Mouse (Mus musculus): ENCODE measurements around the gene Fyttd1. TPM values are rescaled to one million over a fixed set of nuclear protein-coding genes. Genes with fewer than 3 reads are reported as not detected.
A peak's percentile ranks its signal among the peaks of the same experiment; 100 is the strongest.

The Fyttd1 gene
- polyA plus RNA-seq, 1 experiment from 2014 or later: 143 TPM

GRCm38 (mm10) chr16:32876831-32877230 lies 469 bp upstream of the Fyttd1 start:
- Histone ChIP-seq H3K9ac (peak overlapping the region; percentile 91), H3K4me3 (replicated peaks; ENCODE audit: low read length) (peak overlapping the region; percentile 89), H3K27me3 (ENCODE audit: control insufficient read depth, insufficient read depth, low read length) (no peaks in the 10 kb centered on the region), H3K4me1 (replicated peaks; ENCODE audit: control insufficient read depth, insufficient read depth, low read length) (peaks cover 17% of the 10 kb centered on the region), H3K9me3 (ENCODE audit: control insufficient read depth, low read length) (no peaks in the 10 kb centered on the region), H3K4me2 (replicated peaks) (peak overlapping the region; percentile 58), H3K27ac (no peak overlapping the region), H3K36me3 (replicated peaks; ENCODE audit: control insufficient read depth, insufficient read depth) (no peaks in the 10 kb centered on the region)
- ATAC-seq (ENCODE audit: low FRiP score) (no peak), DNase-seq (ENCODE audit: low spot score) (no peak)
- 39% methylated on average over 9 of the region's 9 CpGs for WGBS

GRCm38 (mm10) chr16:32878157-32878598 lies 878 bp downstream of the Fyttd1 start:
- under 1% methylated on average over 34 of the region's 34 CpGs for whole genome bisulfite sequencing
- Histone ChIP-seq H3K36me3 (replicated peaks; ENCODE audit: control insufficient read depth, insufficient read depth) (no peaks in the 10 kb centered on the region), H3K9ac (peak overlapping the region; percentile 91), H3K27ac (peak overlapping the region; percentile 82), H3K4me2 (replicated peaks) (peak overlapping the region; percentile 82), H3K4me1 (replicated peaks; ENCODE audit: control insufficient read depth, insufficient read depth, low read length) (peaks cover 17% of the 10 kb centered on the region), H3K4me3 (replicated peaks; ENCODE audit: low read length) (peak overlapping the region; percentile 89), H3K9me3 (ENCODE audit: control insufficient read depth, low read length) (no peaks in the 10 kb centered on the region), H3K27me3 (ENCODE audit: control insufficient read depth, insufficient read depth, low read length) (no peaks in the 10 kb centered on the region)
- DNase-seq (ENCODE audit: low spot score): no peak
- ATAC-seq (ENCODE audit: low FRiP score): peak; percentile 32; the same call in 1 of the 2 replicates

GRCm38 (mm10) chr16:32878972-32879926 lies 1.9 kb downstream of the Fyttd1 start:
- DNase-seq (ENCODE audit: low spot score): no peak
- H3K9ac ChIP-seq: peak overlapping the region; percentile 29; the same call in 1 of the 2 replicates
- 87% methylated on average over 14 of the region's 14 CpGs for WGBS

GRCm38 (mm10) chr16:32881538-32881937 lies 4.2 kb downstream of the Fyttd1 start:
- Histone ChIP-seq H3K4me3 (replicated peaks; ENCODE audit: low read length) (no peak overlapping the region), H3K4me2 (replicated peaks) (no peak overlapping the region), H3K4me1 (replicated peaks; ENCODE audit: control insufficient read depth, insufficient read depth, low read length) (peaks cover 17% of the 10 kb centered on the region), H3K27me3 (ENCODE audit: control insufficient read depth, insufficient read depth, low read length) (no peaks in the 10 kb centered on the region), H3K36me3 (replicated peaks; ENCODE audit: control insufficient read depth, insufficient read depth) (peaks cover 20% of the 10 kb centered on the region), H3K9me3 (ENCODE audit: control insufficient read depth, low read length) (no peaks in the 10 kb centered on the region), H3K27ac (no peak overlapping the region), H3K9ac (no peak overlapping the region)
- WGBS: 75% methylated on average over 7 of the region's 7 CpGs
- DNase-seq (ENCODE audit: low spot score) (no peak), ATAC-seq (ENCODE audit: low FRiP score) (no peak)

More at GRCm38 (mm10) chr16:32878972-32879926, 1.9 kb downstream of the Fyttd1 start:
- no peak overlapping the region for H3K27ac ChIP-seq
- H3K4me3 ChIP-seq (replicated peaks; ENCODE audit: low read length): peak overlapping the region; percentile 89
- no peaks in the 10 kb centered on the region for H3K27me3 ChIP-seq (ENCODE audit: control insufficient read depth, insufficient read depth, low read length)
- peaks cover 3% of the 10 kb centered on the region for H3K36me3 ChIP-seq (replicated peaks; ENCODE audit: control insufficient read depth, insufficient read depth)
- ATAC-seq (ENCODE audit: low FRiP score): no peak
- peak overlapping the region; percentile 82 for H3K4me2 ChIP-seq (replicated peaks)
- peaks cover 17% of the 10 kb centered on the region for H3K4me1 ChIP-seq (replicated peaks; ENCODE audit: control insufficient read depth, insufficient read depth, low read length)
- no peaks in the 10 kb centered on the region for H3K9me3 ChIP-seq (ENCODE audit: control insufficient read depth, low read length)

GRCm38 (mm10) chr16:32887996-32888395 lies 10.7 kb downstream of the Fyttd1 start:
- Histone ChIP-seq H3K27ac (no peak overlapping the region), H3K36me3 (replicated peaks; ENCODE audit: control insufficient read depth, insufficient read depth) (peaks cover 67% of the 10 kb centered on the region), H3K4me2 (replicated peaks) (no peak overlapping the region), H3K4me3 (replicated peaks; ENCODE audit: low read length) (no peak overlapping the region), H3K4me1 (replicated peaks; ENCODE audit: control insufficient read depth, insufficient read depth, low read length) (no peaks in the 10 kb centered on the region), H3K9ac (no peak overlapping the region), H3K9me3 (ENCODE audit: control insufficient read depth, low read length) (no peaks in the 10 kb centered on the region), H3K27me3 (ENCODE audit: control insufficient read depth, insufficient read depth, low read length) (no peaks in the 10 kb centered on the region)
- 87% methylated on average over 7 of the region's 7 CpGs for WGBS
- no peak for DNase-seq (ENCODE audit: low spot score)
- no peak for ATAC-seq (ENCODE audit: low FRiP score)

- Histone ChIP-seq H3K36me3 (replicated peaks; ENCODE audit: control insufficient read depth, insufficient read depth) (peaks cover 75% of the 10 kb centered on the region), H3K27ac (no peak overlapping the region), H3K4me1 (replicated peaks; ENCODE audit: control insufficient read depth, insufficient read depth, low read length) (no peaks in the 10 kb centered on the region), H3K4me3 (replicated peaks; ENCODE audit: low read length) (no peak overlapping the region), H3K4me2 (replicated peaks) (no peak overlapping the region), H3K27me3 (ENCODE audit: control insufficient read depth, insufficient read depth, low read length) (no peaks in the 10 kb centered on the region), H3K9ac (no peak overlapping the region), H3K9me3 (ENCODE audit: control insufficient read depth, low read length) (no peaks in the 10 kb centered on the region)
- 69% methylated on average over 2 of the region's 2 CpGs for WGBS
- no peak for DNase-seq (ENCODE audit: low spot score)
- ATAC-seq (ENCODE audit: low FRiP score): no peak
These were observed 12.6 kb downstream of the Fyttd1 start for GRCm38 (mm10) chr16:32889881-32890280.

GRCm38 (mm10) chr16:32896126-32896525 lies 18.8 kb downstream of the Fyttd1 start:
- H3K36me3 ChIP-seq (replicated peaks; ENCODE audit: control insufficient read depth, insufficient read depth): peaks cover 83% of the 10 kb centered on the region
- no peaks in the 10 kb centered on the region for H3K4me1 ChIP-seq (replicated peaks; ENCODE audit: control insufficient read depth, insufficient read depth, low read length)
- no peak overlapping the region for H3K4me3 ChIP-seq (replicated peaks; ENCODE audit: low read length)
- DNase-seq (ENCODE audit: low spot score) (no peak), ATAC-seq (ENCODE audit: low FRiP score) (no peak)
- H3K9ac ChIP-seq: no peak overlapping the region
- H3K27ac ChIP-seq: no peak overlapping the region
- H3K27me3 ChIP-seq (ENCODE audit: control insufficient read depth, insufficient read depth, low read length): no peaks in the 10 kb centered on the region
- no peaks in the 10 kb centered on the region for H3K9me3 ChIP-seq (ENCODE audit: control insufficient read depth, low read length)
- H3K4me2 ChIP-seq (replicated peaks): no peak overlapping the region

- WGBS: 90% methylated on average over 2 of the region's 2 CpGs
- no peak overlapping the region for H3K4me2 ChIP-seq (replicated peaks)
- no peak overlapping the region for H3K27ac ChIP-seq
- H3K9ac ChIP-seq: no peak overlapping the region
- no peaks in the 10 kb centered on the region for H3K27me3 ChIP-seq (ENCODE audit: control insufficient read depth, insufficient read depth, low read length)
- no peak for DNase-seq (ENCODE audit: low spot score)
- no peaks in the 10 kb centered on the region for H3K4me1 ChIP-seq (replicated peaks; ENCODE audit: control insufficient read depth, insufficient read depth, low read length)
- peaks cover 75% of the 10 kb centered on the region for H3K36me3 ChIP-seq (replicated peaks; ENCODE audit: control insufficient read depth, insufficient read depth)
- ATAC-seq (ENCODE audit: low FRiP score): no peak
- H3K9me3 ChIP-seq (ENCODE audit: control insufficient read depth, low read length): no peaks in the 10 kb centered on the region
- H3K4me3 ChIP-seq (replicated peaks; ENCODE audit: low read length): no peak overlapping the region
These were observed 24.2 kb downstream of the Fyttd1 start for GRCm38 (mm10) chr16:32901360-32902050.

GRCm38 (mm10) chr16:32902051-32902428 lies 24.7 kb downstream of the Fyttd1 start:
- Histone ChIP-seq H3K4me2 (replicated peaks) (no peak overlapping the region), H3K36me3 (replicated peaks; ENCODE audit: control insufficient read depth, insufficient read depth) (peaks cover 79% of the 10 kb centered on the region), H3K9ac (no peak overlapping the region), H3K9me3 (ENCODE audit: control insufficient read depth, low read length) (no peaks in the 10 kb centered on the region), H3K4me3 (replicated peaks; ENCODE audit: low read length) (no peak overlapping the region), H3K27me3 (ENCODE audit: control insufficient read depth, insufficient read depth, low read length) (no peaks in the 10 kb centered on the region), H3K27ac (no peak overlapping the region), H3K4me1 (replicated peaks; ENCODE audit: control insufficient read depth, insufficient read depth, low read length) (no peaks in the 10 kb centered on the region)
- WGBS: 69% methylated on average over 3 of the region's 3 CpGs
- ATAC-seq (ENCODE audit: low FRiP score): no peak
- DNase-seq (ENCODE audit: low spot score): no peak
